Mouse (Mus musculus): ENCODE data around the gene Tgfbr2.

- TF ChIP-seq CTCF (conservative IDR thresholded peaks at IDR 0.05; ENCODE audit: low read length): no peak
- no peak for TF ChIP-seq POU5F1 (IDR thresholded peaks at IDR 0.05; ENCODE audit: borderline replicate concordance, low read length)
These were observed 29.9 kb downstream of the Tgfbr2 start for GRCm38 (mm10) chr9:116145231-116145641.
